Mouse (Mus musculus) gastrocnemius, postnatal 36 days (tissue): ENCODE measurements around the gene Hcrt. TPM values are rescaled to one million over a fixed set of nuclear protein-coding genes. Genes with fewer than 3 reads are reported as not detected.

Source experiments
- DNase-seq, 2 experiments: peaks; one replicate each; pipeline ENCODE4 v3.0.0; 2022
- intact Hi-C: fragments of 180-260 bp; cut with DNase I; formaldehyde crosslinking; loops from one replicate; pipeline ENCODE4 v1.15.1; 2025
- total RNA-seq, 2 experiments: library from RNA; stranded (reverse); gene quantifications; 2 replicates each; pipeline ENCODE4 v1.2.3; 2021

Hcrt gene
- total RNA-seq, 2 experiments from 2014 or later = not detected

GRCm38 (mm10) chr11:100738749-100739148 lies 24.0 kb downstream of the Hcrt start:
- no peak for DNase-seq
- intact Hi-C loops = no loop called here

- peak; percentile 94 to 98 for DNase-seq
Observed at GRCm38 (mm10) chr11:100738066-100738604, 24.6 kb downstream of the Hcrt start, which contains the start of gene Rab5c. Gene Rab5c (minus strand): TSS chr11:100738215.

DNA sequence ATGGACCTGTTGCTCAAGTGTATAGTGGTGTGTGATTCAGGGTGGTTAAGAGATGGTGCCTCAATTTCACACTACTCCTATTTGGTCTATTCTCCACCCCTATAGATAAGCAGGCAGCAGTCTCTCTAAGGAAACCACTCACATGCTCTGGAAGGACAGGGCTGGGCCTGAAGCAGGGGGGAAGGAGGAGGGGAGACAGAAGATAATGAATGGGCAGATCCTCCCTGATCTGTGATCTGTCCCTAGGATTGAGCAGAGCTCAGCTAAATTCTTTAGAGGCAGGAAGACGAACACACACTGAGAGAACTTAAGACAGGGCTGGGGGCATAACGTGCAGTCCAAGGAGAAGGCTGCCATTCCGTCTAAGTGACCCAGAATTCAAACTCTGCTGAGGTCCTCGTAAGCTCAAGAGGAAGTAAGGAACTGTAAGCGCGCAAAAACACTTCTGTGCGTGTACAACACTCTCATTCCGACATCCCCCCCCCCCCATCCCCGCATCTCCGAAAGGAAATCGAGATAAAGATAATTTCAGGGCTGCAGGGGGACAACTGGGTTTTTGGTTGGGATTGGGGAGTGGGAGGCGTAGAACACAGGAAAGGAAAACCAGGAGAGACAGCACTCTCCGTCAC lies 25.5 kb downstream of the Hcrt start:
- no peak for DNase-seq
- intact Hi-C loops = no loop called here

More at GRCm38 (mm10) chr11:100738066-100738604, 24.6 kb downstream of the Hcrt start, which contains the start of gene Rab5c:
- intact Hi-C loops = no loop called here

DNA sequence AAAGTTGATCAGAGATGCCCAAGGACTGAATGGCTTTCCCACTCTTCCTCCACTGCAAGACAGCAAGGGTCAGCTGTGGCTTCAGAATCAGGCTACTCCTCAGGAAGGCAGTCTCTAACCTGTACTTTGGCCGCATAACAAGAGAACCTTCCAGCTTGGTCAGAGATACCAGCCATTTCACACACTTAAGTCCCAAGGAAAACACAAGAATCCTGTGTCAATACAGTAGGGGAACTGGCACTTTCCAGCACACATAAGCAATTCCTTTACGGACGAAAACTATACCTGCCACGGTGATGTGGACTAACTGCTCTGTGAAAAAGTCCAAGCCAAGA lies 26.0 kb downstream of the Hcrt start:
- no peak for DNase-seq
- intact Hi-C loops = no loop called here

DNA sequence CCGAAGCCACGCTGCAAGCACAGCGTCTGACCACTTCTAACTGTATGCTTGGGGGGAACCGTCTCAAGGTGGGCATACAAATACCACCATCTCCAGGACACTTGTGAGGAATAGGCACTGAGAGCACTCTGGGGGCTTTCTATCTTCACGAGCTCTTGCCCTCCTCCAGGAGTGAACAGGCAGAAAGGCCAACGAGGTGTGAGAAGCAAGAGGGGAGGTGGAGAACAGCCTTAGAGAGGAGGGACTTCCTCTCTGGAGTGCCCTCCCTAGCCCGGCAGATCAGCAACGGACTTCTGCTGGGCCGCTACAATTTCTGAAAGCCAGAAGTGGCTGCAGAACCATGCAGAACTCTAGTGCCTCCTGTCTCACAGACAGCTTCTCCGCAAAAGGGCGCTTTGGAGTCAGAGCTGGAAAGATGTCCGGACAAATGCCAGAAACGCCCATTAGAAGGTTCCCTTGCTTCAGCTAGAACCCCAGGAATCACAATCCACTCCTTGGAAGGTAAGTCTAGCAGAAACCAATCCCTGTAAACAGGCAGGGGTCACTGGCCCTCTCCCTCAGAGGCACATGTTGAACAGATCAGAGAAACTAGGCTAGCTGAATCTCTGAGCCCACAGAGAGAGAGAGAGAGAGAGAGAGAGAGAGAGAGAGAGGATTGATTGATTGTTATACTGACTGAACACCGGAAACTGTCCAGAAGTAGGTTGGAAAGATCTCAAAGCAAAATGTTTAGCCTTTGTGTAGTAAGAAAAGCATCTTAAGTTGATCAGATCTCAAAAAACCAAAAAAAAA lies 26.6 kb downstream of the Hcrt start:
- no peak for DNase-seq
- intact Hi-C loops = no loop called here

DNA sequence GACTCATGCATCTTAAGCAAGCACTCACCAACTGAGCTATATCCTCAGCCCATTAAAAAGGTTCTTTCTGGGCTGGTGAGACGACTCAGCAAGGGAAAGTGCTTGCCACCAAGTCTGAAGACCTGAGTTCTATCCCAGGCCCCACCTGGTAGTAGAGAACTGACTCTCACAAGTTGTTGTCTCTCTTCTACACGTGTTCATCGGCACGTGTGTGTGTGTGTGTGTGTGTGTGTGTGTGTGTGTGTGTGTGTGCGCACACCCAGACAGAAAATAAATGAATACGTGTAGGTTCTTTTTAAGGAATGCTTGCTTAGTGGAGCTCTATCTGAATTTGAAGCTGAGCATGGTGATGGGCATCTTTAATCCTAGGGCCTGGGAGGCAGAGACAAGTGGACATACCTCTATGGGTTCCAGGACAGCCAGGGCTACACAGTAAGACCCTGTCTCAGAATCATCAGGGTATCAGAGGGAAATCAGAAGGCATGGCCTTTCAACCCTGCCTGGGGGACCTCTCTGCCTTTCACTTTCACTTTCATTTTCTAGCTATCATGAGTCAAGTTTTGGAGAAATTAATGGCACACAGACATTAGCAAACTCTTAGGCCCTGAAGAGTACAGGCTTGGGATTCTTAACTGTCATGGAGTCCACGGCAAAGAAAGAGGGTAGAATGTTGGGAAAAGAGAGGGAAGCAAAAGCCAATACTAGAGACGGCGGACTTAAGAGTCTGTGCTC lies 27.4 kb downstream of the Hcrt start:
- intact Hi-C loops = no loop called here
- DNase-seq = no peak

- intact Hi-C loops = no loop called here
- no peak for DNase-seq
Observed at GRCm38 (mm10) chr11:100730477-100731205, 32.1 kb downstream of the Hcrt start.

DNA sequence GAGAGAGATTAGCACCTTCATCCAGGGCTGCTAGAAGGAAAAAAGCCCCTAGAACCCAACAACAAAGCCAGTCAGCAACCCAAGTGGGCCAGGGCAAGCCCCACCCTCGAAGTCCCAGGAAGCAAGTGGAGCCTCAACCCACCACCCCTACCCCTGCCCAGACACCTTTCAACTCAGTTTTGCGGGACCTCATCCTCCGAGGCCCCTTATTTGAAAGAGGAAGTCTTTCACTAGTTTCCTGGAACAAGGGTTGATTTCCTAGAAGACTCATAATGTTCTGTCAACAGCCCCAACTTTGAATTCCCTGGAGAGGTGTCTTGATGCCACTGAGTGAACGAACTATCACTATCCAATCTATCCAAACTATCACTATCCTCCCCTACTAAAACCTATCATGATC lies 32.8 kb downstream of the Hcrt start:
- no peak for DNase-seq
- intact Hi-C loops = no loop called here

- intact Hi-C loops = no loop called here
- DNase-seq = no peak
Observed at GRCm38 (mm10) chr11:100728601-100729000, 34.1 kb downstream of the Hcrt start.

- intact Hi-C loops = no loop called here
Observed at GRCm38 (mm10) chr11:100727201-100727600, 35.5 kb downstream of the Hcrt start.

DNA sequence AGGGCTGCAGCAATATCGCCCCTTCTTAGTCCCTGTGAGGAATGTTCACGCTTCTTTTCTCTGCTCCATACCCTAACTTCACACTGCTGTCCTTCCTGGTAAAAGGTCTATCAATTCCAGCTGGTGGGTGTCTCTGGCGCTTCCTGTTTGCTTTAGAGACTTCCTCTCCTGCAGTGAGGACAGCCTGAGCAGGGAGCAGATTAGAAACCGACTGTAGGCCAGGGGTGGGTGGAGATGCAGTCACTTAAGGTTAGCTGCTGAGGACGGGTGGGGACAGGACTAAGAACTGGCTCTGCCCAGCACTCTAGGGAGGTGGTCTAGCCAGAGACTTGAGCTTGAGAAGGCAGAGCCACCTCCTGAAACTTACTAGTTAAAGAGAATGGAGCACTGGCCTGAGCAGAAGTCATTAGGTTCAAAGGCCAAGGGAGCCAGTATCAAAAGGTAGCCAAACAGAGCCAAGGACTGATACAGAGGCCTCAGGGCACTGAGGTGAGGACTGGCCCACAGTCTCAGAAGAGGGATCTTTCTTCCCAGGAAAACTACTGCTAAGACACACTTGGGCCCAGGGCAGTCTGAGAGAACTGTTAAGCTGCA lies 37.7 kb downstream of the Hcrt start:
- intact Hi-C loops = no loop called here
- DNase-seq = no peak

More at GRCm38 (mm10) chr11:100727201-100727600, 35.5 kb downstream of the Hcrt start:
- no peak for DNase-seq

GRCm38 (mm10) chr11:100722493-100723028 lies 40.2 kb downstream of the Hcrt start:
- no peak for DNase-seq
- intact Hi-C loops = no loop called here

- intact Hi-C loops = no loop called here
- DNase-seq = no peak
Observed at GRCm38 (mm10) chr11:100721776-100722492, 40.8 kb downstream of the Hcrt start.

DNA sequence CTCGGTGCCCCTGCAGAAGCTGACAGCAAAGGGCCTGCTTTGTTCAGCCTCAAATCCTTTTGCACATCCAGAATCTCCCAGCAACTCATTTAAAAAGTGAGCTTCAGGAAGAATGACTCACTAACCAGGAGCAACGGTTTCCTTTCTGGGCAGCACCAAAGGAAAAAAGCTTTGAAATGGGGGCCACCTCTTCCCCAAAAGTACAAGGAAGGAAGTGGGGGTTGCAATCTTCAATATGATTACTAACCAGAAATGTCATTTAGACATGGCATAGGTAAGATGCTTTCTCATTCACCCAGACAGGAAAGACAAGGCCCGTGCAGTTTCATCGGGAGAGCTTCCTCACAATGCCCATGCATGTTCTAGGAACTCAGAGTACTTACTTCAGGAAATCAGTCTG lies 41.5 kb downstream of the Hcrt start:
- intact Hi-C loops = no loop called here
- no peak for DNase-seq

GRCm38 (mm10) chr11:100720345-100720744 lies 42.4 kb downstream of the Hcrt start:
- intact Hi-C loops = no loop called here

GRCm38 (mm10) chr11:100719893-100720292 lies 42.8 kb downstream of the Hcrt start:
- DNase-seq = no peak
- intact Hi-C loops = loop anchor here (10.0 kb wide), 1 partner anchor 235 kb away; no protein-coding TSS in a partner anchor

More at GRCm38 (mm10) chr11:100720345-100720744, 42.4 kb downstream of the Hcrt start:
- DNase-seq = no peak

GRCm38 (mm10) chr11:100719312-100719711 lies 43.4 kb downstream of the Hcrt start:
- intact Hi-C loops = loop anchor here (10.0 kb wide), 1 partner anchor 235 kb away; no protein-coding TSS in a partner anchor
- DNase-seq = no peak

- intact Hi-C loops = loop anchor here (10.0 kb wide), 1 partner anchor 236 kb away; no protein-coding TSS in a partner anchor
- DNase-seq = no peak
Observed at GRCm38 (mm10) chr11:100718866-100719265, 43.9 kb downstream of the Hcrt start.

DNA sequence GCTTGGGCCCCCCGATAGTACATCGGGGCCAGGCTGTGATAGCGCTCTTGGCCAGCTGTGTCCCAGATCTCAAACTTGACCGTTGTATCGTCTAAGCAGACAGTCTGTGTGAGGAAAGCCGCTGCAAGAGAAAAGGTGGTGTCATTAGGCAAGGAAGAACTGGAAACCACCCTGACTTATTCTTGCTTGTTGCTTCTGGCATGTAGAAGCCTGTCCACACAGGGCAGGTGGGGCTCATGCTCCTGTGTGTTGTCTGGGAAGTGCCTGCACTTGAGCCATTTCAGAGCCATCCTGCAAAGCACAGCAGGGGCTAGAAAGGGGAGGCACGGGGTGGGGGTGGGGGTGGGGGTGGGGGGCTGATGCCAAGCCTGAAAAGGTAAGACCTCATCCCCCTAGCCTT lies 44.3 kb downstream of the Hcrt start:
- intact Hi-C loops = loop anchor here (10.0 kb wide), 1 partner anchor 236 kb away; no protein-coding TSS in a partner anchor
- no peak for DNase-seq
